Mouse (Mus musculus) lung, adult 18-20 months (tissue): ENCODE measurements around the gene Pnrc2.

ENCODE experiments used
- DNase-seq, 2 experiments: peaks; one replicate each; pipeline ENCODE4 v3.0.0; 2022; ENCODE audit warnings: mixed read lengths in 2 of 2

The Pnrc2 gene

GRCm38 (mm10) chr4:135889884-135890283 is 16.2 kb upstream of the Pnrc2 start:
- DNase-seq = peak; percentile 79 to 86

GRCm38 (mm10) chr4:135889146-135889883 is 15.7 kb upstream of the Pnrc2 start:
- DNase-seq = no peak

GRCm38 (mm10) chr4:135888448-135889057 is 14.9 kb upstream of the Pnrc2 start:
- no peak for DNase-seq

GRCm38 (mm10) chr4:135886184-135886583 is 12.5 kb upstream of the Pnrc2 start:
- DNase-seq = no peak

- DNase-seq = no peak
These were observed 12.0 kb upstream of the Pnrc2 start for GRCm38 (mm10) chr4:135885676-135886075.

GRCm38 (mm10) chr4:135884531-135884930 is 10.9 kb upstream of the Pnrc2 start:
- DNase-seq = no peak

GRCm38 (mm10) chr4:135883881-135884516 is 10.3 kb upstream of the Pnrc2 start:
- DNase-seq = no peak

- DNase-seq = peak in 1 of 2 experiments; percentile 38
These were observed 9.8 kb upstream of the Pnrc2 start for GRCm38 (mm10) chr4:135883401-135883851.

GRCm38 (mm10) chr4:135882023-135882422 is 8.4 kb upstream of the Pnrc2 start:
- DNase-seq = no peak

- no peak for DNase-seq
These were observed 6.9 kb upstream of the Pnrc2 start for GRCm38 (mm10) chr4:135880576-135880975.

- DNase-seq = no peak
These were observed 6.4 kb upstream of the Pnrc2 start for GRCm38 (mm10) chr4:135880018-135880417.

GRCm38 (mm10) chr4:135879021-135879420 is 5.4 kb upstream of the Pnrc2 start:
- DNase-seq = no peak

GRCm38 (mm10) chr4:135877742-135878141 is 4.1 kb upstream of the Pnrc2 start:
- no peak for DNase-seq

GRCm38 (mm10) chr4:135876583-135877020 is 3.0 kb upstream of the Pnrc2 start:
- DNase-seq = peak; percentile 88

- peak; percentile 77 to 79 for DNase-seq
These were observed 2.4 kb upstream of the Pnrc2 start for GRCm38 (mm10) chr4:135875991-135876582.

GRCm38 (mm10) chr4:135875546-135875945 is 1.9 kb upstream of the Pnrc2 start:
- no peak for DNase-seq

GRCm38 (mm10) chr4:135874564-135875535 is 1.2 kb upstream of the Pnrc2 start:
- no peak for DNase-seq

GRCm38 (mm10) chr4:135872589-135873391 is 860 bp downstream of the Pnrc2 start:
- DNase-seq = no peak

GRCm38 (mm10) chr4:135872015-135872414 is 1.6 kb downstream of the Pnrc2 start:
- DNase-seq = no peak

- no peak for DNase-seq
These were observed 3.2 kb downstream of the Pnrc2 start for GRCm38 (mm10) chr4:135870227-135871023.
